Mouse (Mus musculus) erythroblast, embryonic 14.5 days (primary cell): ENCODE results near the gene Ptges3.
"Not testable (repeated sequence)": the region's sequence is repeated elsewhere in the genome, so short reads cannot be mapped to it uniquely, and the experiment has no call there.

ENCODE experiments used
- GATA1 ChIP-seq: IDR thresholded peaks from 2 replicates; pipeline ENCODE4 v1.6.1; 2012; ENCODE audit warnings: low read length, inconsistent platforms, mixed read lengths
- TAL1 ChIP-seq: IDR thresholded peaks from 3 replicates; pipeline ENCODE4 v1.6.1; 2012; ENCODE audit warnings: low read length, inconsistent platforms, mixed read lengths

- TF ChIP-seq GATA1, TAL1: not testable (repeated sequence)
These were observed 28.5 kb downstream of the Ptges3 start for GRCm38 (mm10) chr10:128087216-128087615.
